Mouse (Mus musculus) erythroblast, embryonic 14.5 days (primary cell): ENCODE data around the gene Mafb. TPM values are rescaled to one million over a fixed set of nuclear protein-coding genes. Genes with fewer than 3 reads are reported as not detected.

Experiments
- H3K27me3 ChIP-seq: 2 replicates; pipeline ENCODE4 v1.6.1; 2012; ENCODE audit warnings: inconsistent platforms; ENCODE audit not compliant: control insufficient read depth
- H3K36me3 ChIP-seq: 2 replicates; pipeline ENCODE4 v1.6.1; 2012; ENCODE audit warnings: mild to moderate bottlenecking, inconsistent platforms; ENCODE audit not compliant: control insufficient read depth
- H3K4me1 ChIP-seq: 2 replicates; pipeline ENCODE4 v1.6.1; 2012; ENCODE audit warnings: inconsistent platforms; ENCODE audit not compliant: control insufficient read depth
- H3K4me3 ChIP-seq: replicated peaks from 2 replicates; pipeline ENCODE3; 2012; ENCODE audit warnings: moderate library complexity, mild to moderate bottlenecking, inconsistent platforms
- H3K9me3 ChIP-seq: 2 replicates; pipeline ENCODE4 v1.6.1; 2012; ENCODE audit warnings: low read length, inconsistent platforms, mixed read lengths; ENCODE audit not compliant: control insufficient read depth
- GATA1 ChIP-seq: IDR thresholded peaks from 2 replicates; pipeline ENCODE4 v1.6.1; 2012; ENCODE audit warnings: low read length, inconsistent platforms, mixed read lengths
- TAL1 ChIP-seq: IDR thresholded peaks from 3 replicates; pipeline ENCODE4 v1.6.1; 2012; ENCODE audit warnings: low read length, inconsistent platforms, mixed read lengths
- polyA plus RNA-seq: library from polyadenylated mRNA; stranded (reverse); fragments of >175 nt; gene quantifications from 2 replicates; pipeline ENCODE4 v1.2.3, GENCODE M21; 2012

Gene Mafb
- polyA plus RNA-seq, 1 experiment = 0.28 TPM

GRCm38 (mm10) chr2:160336053-160336452 is 30.8 kb downstream of the Mafb start:
- Histone ChIP-seq H3K27me3 (no peaks in the 10 kb centered on the region), H3K4me3 (no peak overlapping the region), H3K36me3 (no peaks in the 10 kb centered on the region), H3K4me1 (no peaks in the 10 kb centered on the region), H3K9me3 (no peaks in the 10 kb centered on the region)
- TF ChIP-seq TAL1 = no peak

GRCm38 (mm10) chr2:160335043-160335442 is 31.8 kb downstream of the Mafb start:
- H3K36me3 ChIP-seq = no peaks in the 10 kb centered on the region
- no peaks in the 10 kb centered on the region for H3K9me3 ChIP-seq
- H3K4me3 ChIP-seq = no peak overlapping the region
- no peaks in the 10 kb centered on the region for H3K27me3 ChIP-seq
- TF ChIP-seq TAL1 (no peak), GATA1 (no peak)
- no peaks in the 10 kb centered on the region for H3K4me1 ChIP-seq

GRCm38 (mm10) chr2:160334111-160334661 is 32.7 kb downstream of the Mafb start, which contains the start of gene Gm826:
Gene Gm826, minus strand, starts transcription at chr2:160334162.
- Histone ChIP-seq H3K9me3 (no peaks in the 10 kb centered on the region), H3K36me3 (no peaks in the 10 kb centered on the region), H3K4me3 (no peak within 1 kb of the TSS), H3K27me3 (no peaks in the 10 kb centered on the region), H3K4me1 (no peaks in the 10 kb centered on the region)
- TF ChIP-seq TAL1 (no peak), GATA1 (no peak)

GRCm38 (mm10) chr2:160332516-160333325 is 34.1 kb downstream of the Mafb start:
- H3K27me3 ChIP-seq = no peaks in the 10 kb centered on the region
- no peak overlapping the region for H3K4me3 ChIP-seq
- H3K9me3 ChIP-seq = no peaks in the 10 kb centered on the region
- H3K36me3 ChIP-seq = no peaks in the 10 kb centered on the region
- TF ChIP-seq GATA1 = peak; percentile 35
- TF ChIP-seq TAL1 = no peak
- no peaks in the 10 kb centered on the region for H3K4me1 ChIP-seq

- TF ChIP-seq GATA1 (no peak), TAL1 (no peak)
- Histone ChIP-seq H3K27me3 (no peaks in the 10 kb centered on the region), H3K36me3 (no peaks in the 10 kb centered on the region), H3K9me3 (no peaks in the 10 kb centered on the region), H3K4me3 (no peak overlapping the region), H3K4me1 (no peaks in the 10 kb centered on the region)
These were observed 38.0 kb downstream of the Mafb start for GRCm38 (mm10) chr2:160328886-160329285.

- Histone ChIP-seq H3K27me3 (no peaks in the 10 kb centered on the region), H3K36me3 (no peaks in the 10 kb centered on the region), H3K9me3 (no peaks in the 10 kb centered on the region), H3K4me1 (no peaks in the 10 kb centered on the region), H3K4me3 (no peak overlapping the region)
- no peak for TF ChIP-seq TAL1
- TF ChIP-seq GATA1 = no peak
These were observed 39.1 kb downstream of the Mafb start for GRCm38 (mm10) chr2:160327716-160328115.

- Histone ChIP-seq H3K27me3 (no peaks in the 10 kb centered on the region), H3K36me3 (no peaks in the 10 kb centered on the region), H3K4me3 (peak overlapping the region; percentile 18), H3K4me1 (no peaks in the 10 kb centered on the region), H3K9me3 (no peaks in the 10 kb centered on the region)
- no peak for TF ChIP-seq GATA1
- no peak for TF ChIP-seq TAL1
These were observed 39.7 kb downstream of the Mafb start for GRCm38 (mm10) chr2:160327167-160327566.

- H3K27me3 ChIP-seq = no peaks in the 10 kb centered on the region
- no peaks in the 10 kb centered on the region for H3K9me3 ChIP-seq
- TF ChIP-seq TAL1 (no peak), GATA1 (no peak)
- H3K4me1 ChIP-seq = no peaks in the 10 kb centered on the region
- no peak overlapping the region for H3K4me3 ChIP-seq
- H3K36me3 ChIP-seq = no peaks in the 10 kb centered on the region
These were observed 41.7 kb downstream of the Mafb start for GRCm38 (mm10) chr2:160325105-160325644.

GRCm38 (mm10) chr2:160321829-160322228 is 45.0 kb downstream of the Mafb start:
- Histone ChIP-seq H3K4me1 (no peaks in the 10 kb centered on the region), H3K4me3 (no peak overlapping the region), H3K27me3 (no peaks in the 10 kb centered on the region), H3K9me3 (no peaks in the 10 kb centered on the region), H3K36me3 (no peaks in the 10 kb centered on the region)
- TF ChIP-seq TAL1 (no peak), GATA1 (no peak)
